Mouse (Mus musculus) ES-E14 (cell line): ENCODE measurements at regions not wholly inside any gene's neighbourhood (a gene's known extent, or its start where the extent isn't known, plus 50 kb on each side); places are given as distances from the start of the nearest gene placed in this dataset.

Experiments
- DNase-seq: peaks from one replicate; pipeline ENCODE4 v3.0.0-alpha.2; 2013; ENCODE audit warnings: low read depth, low spot score
- H3K27ac ChIP-seq: 2 replicates; pipeline ENCODE4 v1.5.1; 2012; ENCODE audit warnings: low read depth, mild to moderate bottlenecking, low read length, moderate library complexity, mixed read lengths; ENCODE audit not compliant: poor library complexity, insufficient read depth, severe bottlenecking
- H3K36me3 ChIP-seq: 2 replicates; pipeline ENCODE4 v1.6.1; 2012; ENCODE audit warnings: mild to moderate bottlenecking, low read length, moderate library complexity, mixed read lengths; ENCODE audit not compliant: control insufficient read depth, poor library complexity, insufficient read depth, severe bottlenecking
- H3K4me1 ChIP-seq, 2 experiments: fragments of 150-350 bp in 1 of 2; sonication (generic) in 1 of 2; 2 replicates each; pipeline ENCODE4 v1.6.1; 2012; ENCODE audit warnings: low read length in 2 of 2, mild to moderate bottlenecking in 1 of 2, mixed read lengths in 1 of 2; ENCODE audit not compliant: control insufficient read depth in 2 of 2, insufficient read depth in 2 of 2, poor library complexity in 1 of 2
- H3K4me3 ChIP-seq, 2 experiments: fragments of 150-350 bp in 1 of 2; sonication (generic) in 1 of 2; 2 replicates each; pipeline ENCODE4 v1.5.1; 2012; ENCODE audit warnings: low read length in 2 of 2, low read depth in 1 of 2, mild to moderate bottlenecking in 1 of 2, mixed read lengths in 1 of 2; ENCODE audit not compliant: insufficient read depth in 1 of 2, poor library complexity in 1 of 2, severe bottlenecking in 1 of 2
- H3K9ac ChIP-seq: 2 replicates; pipeline ENCODE4 v1.6.1; 2012; ENCODE audit warnings: low read depth, mild to moderate bottlenecking, low read length, mixed read lengths; ENCODE audit not compliant: poor library complexity, insufficient read depth, severe bottlenecking
- H3K9me3 ChIP-seq: fragments of 150-350 bp; sonication (generic); 2 replicates; pipeline ENCODE4 v1.6.1; 2012; ENCODE audit warnings: low read depth, mild to moderate bottlenecking, low read length; ENCODE audit not compliant: control insufficient read depth, insufficient read depth
- CHD2 ChIP-seq: IDR thresholded peaks from 2 replicates; pipeline ENCODE4 v1.6.1; 2014; ENCODE audit warnings: mild to moderate bottlenecking, low read depth, low read length, inconsistent platforms
- HCFC1 ChIP-seq: IDR thresholded peaks from 2 replicates; pipeline ENCODE4 v1.6.1; 2012; ENCODE audit warnings: low read length, inconsistent platforms, borderline replicate concordance; ENCODE audit not compliant: insufficient read depth
- MAFK ChIP-seq: IDR thresholded peaks from 2 replicates; pipeline ENCODE4 v1.6.1; 2014; ENCODE audit warnings: mild to moderate bottlenecking, low read depth, low read length, inconsistent platforms; ENCODE audit not compliant: insufficient read depth
- ZC3H11A ChIP-seq: IDR thresholded peaks from 2 replicates; pipeline ENCODE4 v1.6.1; 2012; ENCODE audit warnings: low read depth, mild to moderate bottlenecking, inconsistent platforms, low read length, borderline replicate concordance
- ZNF384 ChIP-seq: IDR thresholded peaks from 2 replicates; pipeline ENCODE4 v1.6.1; 2012; ENCODE audit warnings: low read depth, low read length, inconsistent platforms
- in situ Hi-C, 2 experiments: fragments of 600-800 bp; cut with MboI; formaldehyde crosslinking; loops; one replicate each; pipeline ENCODE4 v1.15.1; 2025; ENCODE audit warnings: low sequenced_read_pairs in 2 of 2, inconsistent platforms in 1 of 2; ENCODE audit not compliant: unreplicated experiment in 2 of 2

- Histone ChIP-seq H3K9me3 (no peaks in the 10 kb centered on the region), H3K36me3 (no peaks in the 10 kb centered on the region), H3K4me3 (no peak overlapping the region), H3K9ac (no peak overlapping the region), H3K27ac (no peak overlapping the region), H3K4me1 (no peaks in the 10 kb centered on the region)
- DNase-seq: peak; percentile 48
- TF ChIP-seq MAFK (no peak), HCFC1 (no peak), ZC3H11A (peak; percentile 25; the same call in 1 of the 2 replicates), ZNF384 (no peak), CHD2 (no peak)
- in situ Hi-C loops: no loop called here
These were observed 100.4 kb downstream of the Kbtbd8 start for GRCm38 (mm10) chr6:95217431-95217830.

- in situ Hi-C loops: no loop called here
- TF ChIP-seq ZNF384 (no peak), ZC3H11A (no peak), MAFK (no peak), HCFC1 (no peak), CHD2 (no peak)
- H3K27ac ChIP-seq: no peak overlapping the region
These were observed 101.8 kb downstream of the Kbtbd8 start for GRCm38 (mm10) chr6:95218830-95219229.

GRCm38 (mm10) chr6:95223537-95223936 is 98.4 kb upstream of the Gm10234 start:
- H3K9me3 ChIP-seq: no peaks in the 10 kb centered on the region
- in situ Hi-C loops: no loop called here
- H3K9ac ChIP-seq: no peak overlapping the region
- H3K27ac ChIP-seq: no peak overlapping the region
- H3K36me3 ChIP-seq: no peaks in the 10 kb centered on the region
- no peak overlapping the region for H3K4me3 ChIP-seq
- TF ChIP-seq HCFC1: no peak
- TF ChIP-seq MAFK: no peak
- TF ChIP-seq ZC3H11A: peak; percentile 83
- TF ChIP-seq ZNF384: no peak
- 0 out of 2 replicates have a peak, but pooled peaks have one; percentile 31 for TF ChIP-seq CHD2
- H3K4me1 ChIP-seq: no peaks in the 10 kb centered on the region
- peak; percentile 76 for DNase-seq

More at GRCm38 (mm10) chr6:95218830-95219229, 101.8 kb downstream of the Kbtbd8 start:
- no peaks in the 10 kb centered on the region for H3K9me3 ChIP-seq
- no peaks in the 10 kb centered on the region for H3K36me3 ChIP-seq
- H3K4me1 ChIP-seq: no peaks in the 10 kb centered on the region
- no peak overlapping the region for H3K4me3 ChIP-seq
- DNase-seq: no peak
- H3K9ac ChIP-seq: no peak overlapping the region

GRCm38 (mm10) chr6:95229885-95230284 is 92.0 kb upstream of the Gm10234 start:
- in situ Hi-C loops: no loop called here
- no peak for DNase-seq
- TF ChIP-seq ZC3H11A: no peak
- TF ChIP-seq ZNF384: no peak
- no peak for TF ChIP-seq HCFC1
- no peak for TF ChIP-seq CHD2
- H3K36me3 ChIP-seq: no peaks in the 10 kb centered on the region
- no peak overlapping the region for H3K9ac ChIP-seq
- H3K27ac ChIP-seq: no peak overlapping the region
- no peak overlapping the region for H3K4me3 ChIP-seq
- no peaks in the 10 kb centered on the region for H3K4me1 ChIP-seq
- H3K9me3 ChIP-seq: no peaks in the 10 kb centered on the region

- H3K27ac ChIP-seq: no peak overlapping the region
- no peaks in the 10 kb centered on the region for H3K36me3 ChIP-seq
- in situ Hi-C loops: no loop called here
- no peak for TF ChIP-seq CHD2
- no peak for TF ChIP-seq ZC3H11A
- no peak for TF ChIP-seq ZNF384
- no peak for TF ChIP-seq MAFK
- TF ChIP-seq HCFC1: no peak
- no peak for DNase-seq
- no peak overlapping the region for H3K9ac ChIP-seq
- no peaks in the 10 kb centered on the region for H3K4me1 ChIP-seq
- H3K9me3 ChIP-seq: no peaks in the 10 kb centered on the region
- no peak overlapping the region for H3K4me3 ChIP-seq
These were observed 87.2 kb upstream of the Gm10234 start for GRCm38 (mm10) chr6:95234712-95235111.
